Mouse (Mus musculus): ENCODE results near the gene Elf2.
A peak's percentile ranks its signal among the peaks of the same experiment; 100 is the strongest.
"Not testable (repeated sequence)": the region's sequence is repeated elsewhere in the genome, so short reads cannot be mapped to it uniquely, and the experiment has no call there.

Gene Elf2

GRCm38 (mm10) chr3:51358660-51359557 lies 18.4 kb upstream of the Elf2 start:
- DNase-seq = peak; percentile 73 to 82

- peak; percentile 70 to 84 for DNase-seq
Observed at GRCm38 (mm10) chr3:51358181-51358580, 17.7 kb upstream of the Elf2 start.

- DNase-seq = no peak
Observed at GRCm38 (mm10) chr3:51357624-51358023, 17.2 kb upstream of the Elf2 start.

- DNase-seq = no peak
Observed at GRCm38 (mm10) chr3:51357078-51357477, 16.6 kb upstream of the Elf2 start.

GRCm38 (mm10) chr3:51354956-51355355 lies 14.5 kb upstream of the Elf2 start:
- not testable (repeated sequence) for DNase-seq

GRCm38 (mm10) chr3:51354034-51354427 lies 13.6 kb upstream of the Elf2 start:
- no peak for DNase-seq

GRCm38 (mm10) chr3:51353325-51354033 lies 13.0 kb upstream of the Elf2 start:
- DNase-seq = peak; percentile 22 to 73

- DNase-seq = no peak
Observed at GRCm38 (mm10) chr3:51350806-51351205, 10.3 kb upstream of the Elf2 start.

- DNase-seq = no peak
Observed at GRCm38 (mm10) chr3:51348646-51349238, 8.3 kb upstream of the Elf2 start.

GRCm38 (mm10) chr3:51345017-51345416 lies 4.6 kb upstream of the Elf2 start:
- DNase-seq = not testable (repeated sequence)

GRCm38 (mm10) chr3:51344182-51344581 lies 3.7 kb upstream of the Elf2 start:
- not testable (repeated sequence) for DNase-seq

- no peak for DNase-seq
Observed at GRCm38 (mm10) chr3:51343260-51343659, 2.8 kb upstream of the Elf2 start.

- no peak for DNase-seq
Observed at GRCm38 (mm10) chr3:51342152-51342551, 1.7 kb upstream of the Elf2 start.

- peak; percentile 81 to 84 for DNase-seq
Observed at GRCm38 (mm10) chr3:51341268-51342081, 1.0 kb upstream of the Elf2 start.

GRCm38 (mm10) chr3:51339734-51340551 lies 520 bp downstream of the Elf2 start:
- DNase-seq = peak; percentile 55 to 70

- DNase-seq = no peak
Observed at GRCm38 (mm10) chr3:51339378-51339733, 1.1 kb downstream of the Elf2 start.

- DNase-seq = no peak
Observed at GRCm38 (mm10) chr3:51335378-51335777, 5.1 kb downstream of the Elf2 start.

- no peak for DNase-seq
Observed at GRCm38 (mm10) chr3:51333950-51334349, 6.5 kb downstream of the Elf2 start.

GRCm38 (mm10) chr3:51333234-51333889 lies 7.1 kb downstream of the Elf2 start:
- peak; percentile 26 to 45 for DNase-seq

- no peak for DNase-seq
Observed at GRCm38 (mm10) chr3:51330086-51330485, 10.4 kb downstream of the Elf2 start.

- DNase-seq = no peak
Observed at GRCm38 (mm10) chr3:51328546-51328945, 11.9 kb downstream of the Elf2 start.
